Mouse (Mus musculus): ENCODE data around the gene Fyn. TPM values are rescaled to one million over a fixed set of nuclear protein-coding genes. Genes with fewer than 3 reads are reported as not detected.

Fyn gene
- polyA plus RNA-seq, 1 experiment from 2014 or later: 11.2 TPM

GRCm38 (mm10) chr10:39558492-39559005 is 189.9 kb downstream of the Fyn start:
- 0 out of 2 replicates have a peak overlapping the region, but pooled peaks have one; percentile 21 for H3K9ac ChIP-seq
- peaks cover 89% of the 10 kb centered on the region for H3K4me1 ChIP-seq
- H3K36me3 ChIP-seq: no peaks in the 10 kb centered on the region
- H3K27me3 ChIP-seq (replicated peaks): no peaks in the 10 kb centered on the region
- no peak for ATAC-seq (ENCODE audit: extremely low read depth, insufficient number of reproducible peaks, low FRiP score, low TSS enrichment)
- H3K4me2 ChIP-seq: peak overlapping the region; percentile 31; the same call in 1 of the 2 replicates
- H3K9me3 ChIP-seq: no peaks in the 10 kb centered on the region
- WGBS: 37% methylated on average over 5 of the region's 5 CpGs
- peak overlapping the region; percentile 68 for H3K27ac ChIP-seq (replicated peaks)
- H3K4me3 ChIP-seq: no peak overlapping the region

- Histone ChIP-seq H3K4me3 (no peak overlapping the region), H3K9me3 (no peaks in the 10 kb centered on the region), H3K36me3 (no peaks in the 10 kb centered on the region), H3K4me2 (no peak overlapping the region), H3K27me3 (replicated peaks) (no peaks in the 10 kb centered on the region), H3K9ac (no peak overlapping the region), H3K4me1 (peaks cover 87% of the 10 kb centered on the region), H3K27ac (replicated peaks) (peak overlapping the region; percentile 68)
- WGBS: 52% methylated on average over 3 of the region's 3 CpGs
- ATAC-seq (ENCODE audit: extremely low read depth, insufficient number of reproducible peaks, low FRiP score, low TSS enrichment): no peak
Observed at GRCm38 (mm10) chr10:39559321-39559720, 190.7 kb downstream of the Fyn start.

- Histone ChIP-seq H3K9ac (no peak overlapping the region), H3K4me3 (no peak overlapping the region), H3K4me1 (peaks cover 58% of the 10 kb centered on the region), H3K27ac (replicated peaks) (no peak overlapping the region; the same call in 1 of the 2 replicates), H3K36me3 (0 out of 2 replicates have a peak, but pooled peaks cover 15% of the 10 kb centered on the region), H3K9me3 (no peaks in the 10 kb centered on the region), H3K27me3 (replicated peaks) (no peaks in the 10 kb centered on the region), H3K4me2 (no peak overlapping the region)
- ATAC-seq (ENCODE audit: extremely low read depth, insufficient number of reproducible peaks, low FRiP score, low TSS enrichment): no peak
- WGBS: 77% methylated on average over 2 of the region's 2 CpGs
Observed at GRCm38 (mm10) chr10:39562383-39562782, 193.7 kb downstream of the Fyn start.

- H3K4me2 ChIP-seq: peak overlapping the region; percentile 42
- ATAC-seq (ENCODE audit: extremely low read depth, insufficient number of reproducible peaks, low FRiP score, low TSS enrichment): no peak
- WGBS: 40% methylated on average over 24 of the region's 24 CpGs
- no peaks in the 10 kb centered on the region for H3K9me3 ChIP-seq
- peak overlapping the region; percentile 64 for H3K9ac ChIP-seq
- no peak overlapping the region for H3K4me3 ChIP-seq
- 0 out of 2 replicates have a peak, but pooled peaks cover 15% of the 10 kb centered on the region for H3K36me3 ChIP-seq
- peak overlapping the region; percentile 24; the same call in 1 of the 2 replicates for H3K27ac ChIP-seq (replicated peaks)
- no peaks in the 10 kb centered on the region for H3K27me3 ChIP-seq (replicated peaks)
- peaks cover 52% of the 10 kb centered on the region for H3K4me1 ChIP-seq
Observed at GRCm38 (mm10) chr10:39563552-39564223, 195.0 kb downstream of the Fyn start.

- no peaks in the 10 kb centered on the region for H3K9me3 ChIP-seq
- no peak overlapping the region for H3K4me3 ChIP-seq
- ATAC-seq (ENCODE audit: extremely low read depth, insufficient number of reproducible peaks, low FRiP score, low TSS enrichment): no peak
- WGBS: 83% methylated on average over 12 of the region's 12 CpGs
- H3K36me3 ChIP-seq: 0 out of 2 replicates have a peak, but pooled peaks cover 15% of the 10 kb centered on the region
- H3K4me1 ChIP-seq: peaks cover 52% of the 10 kb centered on the region
- H3K9ac ChIP-seq: no peak overlapping the region
- no peak overlapping the region for H3K4me2 ChIP-seq
- no peaks in the 10 kb centered on the region for H3K27me3 ChIP-seq (replicated peaks)
- no peak overlapping the region for H3K27ac ChIP-seq (replicated peaks)
Observed at GRCm38 (mm10) chr10:39566901-39567300, 198.2 kb downstream of the Fyn start.

GRCm38 (mm10) chr10:39568991-39569390 is 200.3 kb downstream of the Fyn start:
- no peak overlapping the region for H3K9ac ChIP-seq
- H3K9me3 ChIP-seq: no peaks in the 10 kb centered on the region
- no peak for ATAC-seq (ENCODE audit: extremely low read depth, insufficient number of reproducible peaks, low FRiP score, low TSS enrichment)
- H3K4me2 ChIP-seq: no peak overlapping the region
- WGBS: 48% methylated on average over 4 of the region's 4 CpGs
- H3K36me3 ChIP-seq: 0 out of 2 replicates have a peak, but pooled peaks cover 15% of the 10 kb centered on the region
- peak overlapping the region; percentile 53 for H3K27ac ChIP-seq (replicated peaks)
- H3K4me1 ChIP-seq: peaks cover 41% of the 10 kb centered on the region
- no peak overlapping the region for H3K4me3 ChIP-seq
- no peaks in the 10 kb centered on the region for H3K27me3 ChIP-seq (replicated peaks)

GRCm38 (mm10) chr10:39571011-39571410 is 202.4 kb downstream of the Fyn start:
- Histone ChIP-seq H3K9me3 (no peaks in the 10 kb centered on the region), H3K4me3 (no peak overlapping the region), H3K9ac (no peak overlapping the region), H3K4me2 (no peak overlapping the region), H3K27ac (replicated peaks) (peak overlapping the region; percentile 58), H3K4me1 (peaks cover 41% of the 10 kb centered on the region), H3K27me3 (replicated peaks) (no peaks in the 10 kb centered on the region), H3K36me3 (0 out of 2 replicates have a peak, but pooled peaks cover 4% of the 10 kb centered on the region)
- ATAC-seq (ENCODE audit: extremely low read depth, insufficient number of reproducible peaks, low FRiP score, low TSS enrichment): no peak
- WGBS: 27% methylated on average over 7 of the region's 7 CpGs

- WGBS: 68% methylated on average over 9 of the region's 9 CpGs
- Histone ChIP-seq H3K36me3 (0 out of 2 replicates have a peak, but pooled peaks cover under 1% of the 10 kb centered on the region), H3K4me2 (no peak overlapping the region), H3K9ac (no peak overlapping the region), H3K4me3 (no peak overlapping the region), H3K9me3 (no peaks in the 10 kb centered on the region), H3K27ac (replicated peaks) (no peak overlapping the region), H3K27me3 (replicated peaks) (no peaks in the 10 kb centered on the region), H3K4me1 (peaks cover 41% of the 10 kb centered on the region)
- no peak for ATAC-seq (ENCODE audit: extremely low read depth, insufficient number of reproducible peaks, low FRiP score, low TSS enrichment)
Observed at GRCm38 (mm10) chr10:39572050-39572671, 203.5 kb downstream of the Fyn start.

GRCm38 (mm10) chr10:39572672-39573051 is 204.0 kb downstream of the Fyn start:
- Histone ChIP-seq H3K9me3 (no peaks in the 10 kb centered on the region), H3K9ac (no peak overlapping the region), H3K4me2 (no peak overlapping the region), H3K27me3 (replicated peaks) (no peaks in the 10 kb centered on the region), H3K36me3 (no peaks in the 10 kb centered on the region), H3K4me1 (peaks cover 41% of the 10 kb centered on the region), H3K27ac (replicated peaks) (no peak overlapping the region), H3K4me3 (no peak overlapping the region)
- no peak for ATAC-seq (ENCODE audit: extremely low read depth, insufficient number of reproducible peaks, low FRiP score, low TSS enrichment)
- 45% methylated on average over 6 of the region's 6 CpGs for WGBS

- H3K27me3 ChIP-seq (replicated peaks): no peaks in the 10 kb centered on the region
- H3K4me3 ChIP-seq: no peak overlapping the region
- H3K27ac ChIP-seq (replicated peaks): no peak overlapping the region
- 81% methylated on average over 6 of the region's 6 CpGs for WGBS
- no peak for ATAC-seq (ENCODE audit: extremely low read depth, insufficient number of reproducible peaks, low FRiP score, low TSS enrichment)
- H3K9me3 ChIP-seq: no peaks in the 10 kb centered on the region
- no peaks in the 10 kb centered on the region for H3K36me3 ChIP-seq
- H3K4me1 ChIP-seq: peaks cover 19% of the 10 kb centered on the region
- H3K9ac ChIP-seq: no peak overlapping the region
- H3K4me2 ChIP-seq: no peak overlapping the region
Observed at GRCm38 (mm10) chr10:39576466-39576865, 207.8 kb downstream of the Fyn start.

- Histone ChIP-seq H3K27me3 (replicated peaks) (no peaks in the 10 kb centered on the region), H3K4me2 (no peak overlapping the region), H3K4me1 (peaks cover 10% of the 10 kb centered on the region; the same call in 1 of the 2 replicates), H3K36me3 (no peaks in the 10 kb centered on the region), H3K4me3 (no peak overlapping the region), H3K9ac (no peak overlapping the region), H3K9me3 (no peaks in the 10 kb centered on the region), H3K27ac (replicated peaks) (no peak overlapping the region)
- WGBS: 57% methylated on average over 8 of the region's 8 CpGs
- ATAC-seq (ENCODE audit: extremely low read depth, insufficient number of reproducible peaks, low FRiP score, low TSS enrichment): no peak
Observed at GRCm38 (mm10) chr10:39580477-39580876, 211.8 kb downstream of the Fyn start.

Data from heart, embryonic 13.5 days (tissue).